ENCODE assay signal across 31 mouse cellular contexts in genomic region chr4:58032714-58033113, GRCm38 (mm10). TPM values are rescaled to one million over a fixed set of nuclear protein-coding genes. Genes with fewer than 3 reads are reported as not detected.
DNase-seq lines count a peak whose midpoint lies in the region; ATAC-seq lines count a peak whose summit lies in the region.
"Had no signal": no experiment of that assay in that cellular context is flagged by ENCODE, and none has a peak within 500 bp of the region (broad histone marks: within the 10 kb centered on the region; RNA-seq: fewer than 3 reads in every experiment).

No protein-coding gene starts in this region.

- no peaks in the 10 kb centered on the region for H3K36me3 ChIP-seq in intestine, embryonic 16.5 days (ENCODE audit: control insufficient read depth, insufficient read depth, low read length)
- H3K36me3 ChIP-seq: forebrain, embryonic 12.5 days; heart, embryonic 15.5 days; limb, embryonic 12.5 days; liver, embryonic 12.5 days; midbrain, embryonic 12.5 days; neural tube, embryonic 15.5 days had no signal

- no peak overlapping the region for H3K27ac ChIP-seq in intestine, embryonic 16.5 days (ENCODE audit: low read length)
- H3K27ac ChIP-seq: forebrain, embryonic 12.5 days; heart, embryonic 15.5 days; hindbrain, embryonic 14.5 days; kidney, postnatal 0 days; limb, embryonic 12.5 days; liver, embryonic 12.5 days; midbrain, embryonic 12.5 days; neural tube, embryonic 15.5 days had no signal

- no peak for ATAC-seq in megakaryocyte, adult 5-6 weeks (ENCODE audit: poor library complexity, severe bottlenecking)
- ATAC-seq in intestine, embryonic 16.5 days, result no peak
- ATAC-seq: inflammation-experienced regulatory T-cells, adult 6 months; liver, embryonic 12.5 days; Patski had no signal

- no peak overlapping the region for H3K4me3 ChIP-seq in intestine, embryonic 16.5 days (ENCODE audit: low read length)
- H3K4me3 ChIP-seq: forebrain, embryonic 12.5 days; heart, embryonic 15.5 days; limb, embryonic 12.5 days; liver, embryonic 12.5 days; midbrain, embryonic 12.5 days; neural tube, embryonic 15.5 days had no signal

- 73% methylated on average over 1 of the region's 1 CpGs for whole genome bisulfite sequencing in intestine, embryonic 16.5 days

- H3K27me3 ChIP-seq in intestine, embryonic 16.5 days (replicated peaks; ENCODE audit: control insufficient read depth, insufficient read depth, low read length), result no peaks in the 10 kb centered on the region
- H3K27me3 ChIP-seq: forebrain, embryonic 12.5 days; heart, embryonic 15.5 days; limb, embryonic 12.5 days; liver, embryonic 12.5 days; midbrain, embryonic 12.5 days; neural tube, embryonic 15.5 days; Patski had no signal

- intact Hi-C loops in left cerebral cortex, postnatal 14 days (cut with DNase I), result no loop called here
- intact Hi-C loops in left cerebral cortex, postnatal 4 days (cut with DNase I), result no loop called here

- no peak overlapping the region for H3K4me2 ChIP-seq in intestine, embryonic 16.5 days (ENCODE audit: low read depth, low read length)
- H3K4me2 ChIP-seq: forebrain, embryonic 12.5 days; heart, embryonic 15.5 days; hindbrain, embryonic 14.5 days; limb, embryonic 12.5 days; liver, embryonic 12.5 days; midbrain, embryonic 12.5 days; neural tube, embryonic 15.5 days had no signal

- no peaks in the 10 kb centered on the region for H3K9me3 ChIP-seq in intestine, embryonic 16.5 days (ENCODE audit: control insufficient read depth, low read length)
- H3K9me3 ChIP-seq: heart, embryonic 15.5 days; limb, embryonic 12.5 days; liver, embryonic 12.5 days; midbrain, embryonic 12.5 days; neural tube, embryonic 15.5 days had no signal

- H3K4me1 ChIP-seq in intestine, embryonic 16.5 days (ENCODE audit: control insufficient read depth, insufficient read depth, low read length), result no peaks in the 10 kb centered on the region; the same call in 1 of the 2 replicates
- H3K4me1 ChIP-seq: forebrain, embryonic 12.5 days; heart, embryonic 15.5 days; liver, embryonic 12.5 days; midbrain, embryonic 12.5 days; neural tube, embryonic 15.5 days had no signal

- DNase-seq in left cerebral cortex, postnatal 14 days (ENCODE audit: low spot score in 2 of 2), result peak; percentile 4 to 8
- DNase-seq in left cerebral cortex, postnatal 4 days, result no peak
- DNase-seq in 3134 (ENCODE audit: extremely low read depth, insufficient read length, low spot score), result peak; percentile 58
- DNase-seq in 416B (ENCODE audit: low read depth), result peak; percentile 11
- DNase-seq in fibroblast of lung, adult 2 months (ENCODE audit: low read depth), result peak; percentile 49
- DNase-seq: cerebellum, adult 18-20 months; cerebellum, postnatal 14 days; gastrocnemius, postnatal 14 days; heart, postnatal 36 days; kidney, adult 2 months; lung, adult 18-20 months; lung, postnatal 14 days; thymus, adult 2 months had no signal

- no peak overlapping the region for H3K9ac ChIP-seq in intestine, embryonic 16.5 days (ENCODE audit: low read depth, low read length)
- H3K9ac ChIP-seq: forebrain, embryonic 12.5 days; heart, embryonic 15.5 days; hindbrain, embryonic 14.5 days; limb, embryonic 12.5 days; liver, embryonic 12.5 days; midbrain, embryonic 12.5 days; neural tube, embryonic 15.5 days had no signal

RNA-seq across cellular contexts. Expression of gene Txndc8, which starts 23.8 kb away (rescaled TPM):
- total RNA-seq in left cerebral cortex, postnatal 14 days (2021), result not detected
- not detected for total RNA-seq in left cerebral cortex, postnatal 4 days (2021)
- total RNA-seq in megakaryocyte, adult 5-6 weeks (2015), result not detected in 2 replicates
- not detected in 2 replicates for total RNA-seq in megakaryocyte, adult 5-6 weeks (2017)
- not detected in 2 replicates for polyA plus RNA-seq in intestine, embryonic 16.5 days (2015; fragmentation: Nextera tagmentation; extraction: Ambion mirVana)
- total RNA-seq: adrenal gland, adult 18-20 months; gastrocnemius, postnatal 14 days; heart, postnatal 36 days; layer of hippocampus, postnatal 10 days; megakaryocyte progenitor cell, adult 5-6 weeks had no signal
- polyA plus RNA-seq: embryonic facial prominence, embryonic 11.5 days; forebrain, embryonic 12.5 days; frontal cortex, adult 2 months; heart, embryonic 15.5 days; hindbrain, embryonic 14.5 days; inflammation-experienced regulatory T-cells, adult 6 months; kidney, adult 2 months; kidney, postnatal 0 days; limb, embryonic 12.5 days; liver, embryonic 12.5 days; midbrain, embryonic 12.5 days; neural tube, embryonic 15.5 days; Patski; stomach, embryonic 14.5 days; thymus, adult 2 months had no signal
